Mouse (Mus musculus) stomach, postnatal 0 days (tissue): Measurements from ENCODE around the gene Cct5.
A peak's percentile ranks its signal among the peaks of the same experiment; 100 is the strongest.

Experiments used
- CTCF ChIP-seq: IDR thresholded peaks from 2 replicates; pipeline ENCODE4 v1.5.1; 2016; ENCODE audit warnings: antibody characterized with exemption, low read depth, mild to moderate bottlenecking, moderate library complexity
- EP300 ChIP-seq: optimal IDR thresholded peaks from 2 replicates; pipeline ENCODE3; 2016; ENCODE audit warnings: antibody characterized with exemption

- no peak for TF ChIP-seq CTCF
- TF ChIP-seq EP300: peak; percentile 97
Measured at GRCm38 (mm10) chr15:31601646-31602374, at the start of gene Cct5, which contains the start of gene Fam173b.
